14 mouse cellular contexts compared by ENCODE assay signal in the genomic region with DNA sequence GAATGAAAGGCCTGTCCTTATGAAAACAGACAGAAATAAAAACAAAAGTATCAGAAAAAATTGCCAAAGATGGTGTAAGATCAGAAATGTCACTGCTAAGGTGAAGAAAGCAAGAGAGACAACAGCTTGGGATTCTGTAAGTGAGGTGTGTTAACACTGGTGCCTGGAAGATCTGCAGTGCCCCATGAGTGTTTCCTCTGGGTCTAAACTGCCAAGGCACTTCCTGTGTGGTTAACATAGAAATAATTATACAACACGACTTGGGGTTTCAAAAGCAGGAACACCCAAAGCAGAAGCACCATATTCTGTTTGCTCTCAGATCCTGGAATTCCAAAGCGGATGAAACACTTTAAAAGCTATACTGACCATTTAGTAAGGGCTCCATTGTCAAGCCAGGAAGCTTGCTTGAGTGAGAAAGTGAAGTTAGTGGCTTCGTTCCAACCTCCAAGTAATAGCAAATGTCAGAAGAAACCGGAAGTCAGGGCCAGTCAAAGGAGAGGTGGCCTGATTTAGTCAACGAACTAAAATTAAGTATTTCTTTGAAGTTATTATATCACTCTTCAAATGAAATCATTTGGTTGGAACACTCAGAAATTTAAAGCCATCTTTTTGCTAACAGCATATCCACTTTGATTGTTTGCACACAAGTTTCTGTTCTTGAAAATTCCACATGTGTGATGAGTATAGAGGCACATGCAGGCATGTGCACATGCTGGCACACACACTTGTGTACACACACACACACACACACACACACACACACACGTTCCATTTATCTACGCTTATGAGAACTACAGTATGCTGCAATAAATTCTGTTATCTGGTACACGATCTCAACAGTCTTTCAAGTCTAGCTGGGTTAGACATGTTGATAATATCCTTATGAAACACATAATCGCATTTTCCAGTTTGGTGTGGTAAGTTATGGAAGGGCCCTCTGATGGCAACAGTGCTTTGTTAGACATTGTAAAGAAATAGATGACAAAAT. TPM values are rescaled to one million over a fixed set of nuclear protein-coding genes. Genes with fewer than 3 reads are reported as not detected.
DNase-seq lines count a peak whose midpoint lies in the region; ATAC-seq and TF ChIP-seq lines count a peak whose summit lies in the region.
"Had no signal": no experiment of that assay in that cellular context is flagged by ENCODE, and none has a peak within 500 bp of the region (broad histone marks: within the 10 kb centered on the region; RNA-seq: fewer than 3 reads in every experiment).

No protein-coding gene starts in this region.

- H3K9me3 ChIP-seq in heart, embryonic 16.5 days (replicated peaks; ENCODE audit: control insufficient read depth, low read length), result no peaks in the 10 kb centered on the region
- no peaks in the 10 kb centered on the region for H3K9me3 ChIP-seq in forebrain, embryonic 11.5 days (ENCODE audit: control insufficient read depth, low read length)
- H3K9me3 ChIP-seq: embryonic facial prominence, embryonic 13.5 days; forebrain, embryonic 12.5 days had no signal

- ATAC-seq in heart, embryonic 16.5 days (replicated peaks; ENCODE audit: extremely low read depth, insufficient read depth, low FRiP score), result no peak
- no peak for ATAC-seq in forebrain, embryonic 11.5 days (replicated peaks; ENCODE audit: low FRiP score)

- no peak overlapping the region for H3K4me3 ChIP-seq in heart, embryonic 16.5 days (ENCODE audit: low read length)
- no peak overlapping the region for H3K4me3 ChIP-seq in myocyte
- H3K4me3 ChIP-seq in forebrain, embryonic 11.5 days (ENCODE audit: low read depth, low read length), result no peak overlapping the region
- H3K4me3 ChIP-seq: embryonic facial prominence, embryonic 13.5 days; forebrain, embryonic 12.5 days had no signal

- H3K9ac ChIP-seq in heart, embryonic 16.5 days (ENCODE audit: low read length), result no peak overlapping the region
- no peak overlapping the region for H3K9ac ChIP-seq in forebrain, embryonic 11.5 days (ENCODE audit: low read length)
- H3K9ac ChIP-seq: embryonic facial prominence, embryonic 13.5 days; forebrain, embryonic 12.5 days had no signal

- intact Hi-C loops in heart, postnatal 36 days (cut with DNase I), result no loop called here

- peak overlapping the region; percentile 18 for H3K27ac ChIP-seq in heart, embryonic 16.5 days (ENCODE audit: low read length)
- H3K27ac ChIP-seq in forebrain, embryonic 11.5 days (ENCODE audit: low read depth, low read length), result no peak overlapping the region
- H3K27ac ChIP-seq: embryonic facial prominence, embryonic 13.5 days; forebrain, embryonic 12.5 days; stomach, postnatal 0 days had no signal

- DNase-seq in heart, postnatal 36 days, result no peak
- peak; percentile 29 to 49 for DNase-seq in spleen, postnatal 36 days (ENCODE audit: low spot score in 2 of 2)
- DNase-seq in spleen, postnatal 4 days (ENCODE audit: low spot score in 2 of 2), result no peak
- DNase-seq in c-Kit-positive CD71-negative TER-119-negative erythroid progenitor cells, embryonic 14.5 days (ENCODE audit: low read depth), result peak; percentile 30
- DNase-seq in forebrain, embryonic 11.5 days (ENCODE audit: low spot score), result no peak
- DNase-seq in testis, postnatal 10 days (ENCODE audit: low spot score), result no peak
- DNase-seq: cerebellum, postnatal 14 days; kidney, adult 8-10 months had no signal

- no peak overlapping the region for H3K4me2 ChIP-seq in heart, embryonic 16.5 days (ENCODE audit: low read depth, low read length)
- peak overlapping the region; percentile 13 for H3K4me2 ChIP-seq in myocyte (ENCODE audit: low read depth)
- H3K4me2 ChIP-seq in forebrain, embryonic 11.5 days (ENCODE audit: low read depth, low read length, severe bottlenecking), result no peak overlapping the region
- H3K4me2 ChIP-seq: embryonic facial prominence, embryonic 13.5 days; forebrain, embryonic 12.5 days; heart, embryonic 11.5 days had no signal

- no peaks in the 10 kb centered on the region for H3K27me3 ChIP-seq in heart, embryonic 16.5 days (ENCODE audit: control insufficient read depth, insufficient read depth, low read length)
- H3K27me3 ChIP-seq in myocyte (ENCODE audit: control insufficient read depth, insufficient read depth, insufficient read length), result no peaks in the 10 kb centered on the region
- H3K27me3 ChIP-seq in forebrain, embryonic 11.5 days (ENCODE audit: control insufficient read depth, insufficient read depth, low read length), result no peaks in the 10 kb centered on the region
- H3K27me3 ChIP-seq: embryonic facial prominence, embryonic 13.5 days; forebrain, embryonic 12.5 days had no signal

- no peaks in the 10 kb centered on the region for H3K79me2 ChIP-seq in myocyte (ENCODE audit: control insufficient read depth, insufficient read depth)

- 52% methylated on average over 9 of the region's 9 CpGs for WGBS in heart, embryonic 16.5 days
- WGBS in forebrain, embryonic 11.5 days, result 86% methylated on average over 9 of the region's 9 CpGs

- H3K4me1 ChIP-seq in heart, embryonic 16.5 days (ENCODE audit: control insufficient read depth, insufficient read depth, low read length), result no peaks in the 10 kb centered on the region
- no peaks in the 10 kb centered on the region for H3K4me1 ChIP-seq in forebrain, embryonic 11.5 days (replicated peaks; ENCODE audit: control insufficient read depth, insufficient read depth, low read length)
- H3K4me1 ChIP-seq: embryonic facial prominence, embryonic 13.5 days; forebrain, embryonic 12.5 days had no signal

- TF ChIP-seq POLR2A in myocyte (IDR thresholded peaks at IDR 0.05; ENCODE audit: insufficient read length, low read depth), result no peak

- H3ac ChIP-seq in myocyte (ENCODE audit: control insufficient read depth, insufficient read length), result no peak overlapping the region

- H3K36me3 ChIP-seq in heart, embryonic 16.5 days (ENCODE audit: control insufficient read depth, insufficient read depth), result no peaks in the 10 kb centered on the region
- H3K36me3 ChIP-seq in myocyte (ENCODE audit: control insufficient read depth, insufficient read depth), result no peaks in the 10 kb centered on the region
- no peaks in the 10 kb centered on the region for H3K36me3 ChIP-seq in forebrain, embryonic 11.5 days (ENCODE audit: control insufficient read depth, insufficient read depth, low read length)
- H3K36me3 ChIP-seq: embryonic facial prominence, embryonic 13.5 days; forebrain, embryonic 12.5 days had no signal

TF ChIP-seq in myocyte, 11 proteins besides CTCF, POLR2A, EP300 and RAD21:
- TF ChIP-seq SRF (IDR thresholded peaks at IDR 0.05; ENCODE audit: control insufficient read depth, insufficient read length, low read depth) (no peak), E2F4 (IDR thresholded peaks at IDR 0.05; ENCODE audit: insufficient read depth) (no peak), REST (IDR thresholded peaks at IDR 0.05; ENCODE audit: insufficient read depth, insufficient read length) (no peak), TCF3 (IDR thresholded peaks at IDR 0.05; ENCODE audit: insufficient read length, low read depth) (no peak), MYOG (IDR thresholded peaks at IDR 0.05; ENCODE audit: control insufficient read depth in 1 of 3, insufficient read depth in 1 of 3, insufficient read length in 2 of 3, low read depth in 2 of 3) (no peak), MYOD1 (IDR thresholded peaks at IDR 0.05; ENCODE audit: control insufficient read depth in 1 of 3, insufficient read length in 2 of 3, low read depth in 2 of 3) (no peak), CEBPB (IDR thresholded peaks at IDR 0.05; ENCODE audit: insufficient read depth, poor library complexity, severe bottlenecking) (no peak), POLR2AphosphoS2 (IDR thresholded peaks at IDR 0.05; ENCODE audit: insufficient read length, low read depth) (no peak), TCF12 (IDR thresholded peaks at IDR 0.05; ENCODE audit: insufficient read depth, poor library complexity, severe bottlenecking) (no peak), USF1 (IDR thresholded peaks at IDR 0.05; ENCODE audit: low read depth) (no peak), MAX (IDR thresholded peaks at IDR 0.05; ENCODE audit: low read depth) (no peak)
TF ChIP-seq in myocyte: peak in this region for 0.

RNA-seq across cellular contexts. Expression of a gene that starts 19.1 kb away (rescaled TPM):
- polyA plus RNA-seq in heart, embryonic 16.5 days (2015; fragmentation: Nextera tagmentation; extraction: Ambion mirVana), result 50.7 and 59.3 TPM in 2 replicates
- 10 to 100 TPM; 24.8 to 26.2 TPM for total RNA-seq in heart, postnatal 36 days (2021)
- 139 TPM for polyA plus RNA-seq in myocyte (2012; fragmentation: generic; extraction: Trizol)
- polyA plus RNA-seq in forebrain, embryonic 11.5 days (2014; fragmentation: Nextera tagmentation; extraction: Ambion mirVana), result 4.1 and 5.3 TPM in 2 replicates

Comparison
In these comparisons a context has a peak if more than half of its experiments do, and no peak if none do; other contexts are left out.
1. DNase-seq: peak in spleen, postnatal 36 days (2 of 2) and c-Kit-positive CD71-negative TER-119-negative erythroid progenitor cells, embryonic 14.5 days (single experiment); none in heart, postnatal 36 days (0 of 2), spleen, postnatal 4 days (0 of 2), forebrain, embryonic 11.5 days (single experiment) and testis, postnatal 10 days (single experiment).